Mouse (Mus musculus) T-helper 1 cell (primary cell): ENCODE results near the gene Gm20517.

ENCODE experiments used
- in situ Hi-C: fragments of 300-600 bp; cut with MboI, MseI; formaldehyde crosslinking; loops from one replicate; pipeline ENCODE4 v1.15.1; 2025; ENCODE audit warnings: high pct_unique_total_duplicates

The Gm20517 gene

DNA sequence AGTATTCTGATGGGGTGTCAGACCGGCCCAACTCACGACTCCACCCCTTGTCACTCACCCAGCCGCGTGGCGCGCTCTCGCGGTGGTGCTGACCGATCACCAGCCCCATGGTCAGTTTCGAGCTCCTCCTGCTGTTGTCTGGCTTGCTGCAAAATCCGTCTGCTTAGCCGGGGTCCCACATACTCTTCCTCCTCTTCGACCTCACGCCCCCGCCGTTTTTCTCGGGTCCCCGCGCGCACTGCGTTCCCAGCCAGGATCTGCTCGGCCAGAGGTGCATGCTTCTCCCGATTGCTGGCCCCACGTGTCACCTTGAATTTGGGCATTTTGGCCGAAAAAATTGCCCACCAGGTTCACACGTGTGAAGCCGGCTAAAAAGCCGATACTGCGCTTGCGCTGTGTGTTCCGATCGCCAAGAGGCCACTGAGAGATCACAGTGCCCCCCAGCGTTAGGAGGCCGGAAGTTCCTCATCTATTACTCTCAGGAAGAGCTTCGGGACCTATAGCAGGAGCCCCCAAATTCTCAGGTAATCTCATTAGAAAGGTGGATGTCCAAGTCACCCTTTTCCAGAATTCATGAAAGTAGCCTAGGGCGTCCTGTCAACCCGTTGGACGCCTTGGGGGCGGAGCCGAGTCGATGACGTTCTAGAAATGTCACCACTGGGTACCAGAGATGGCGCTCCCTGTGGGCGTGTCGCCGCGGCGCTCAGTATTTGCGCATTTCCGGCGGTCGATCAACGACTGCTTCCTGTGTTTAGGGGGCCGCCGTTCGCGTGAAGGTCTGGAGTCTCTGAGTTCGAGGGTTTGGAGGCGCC, at the start of gene Gm20517, which contains the start of the genes Bysl and Med20:
Gene Gm20517, plus strand, starts transcription at position 741 of the 812 bp plus-strand sequence.
Gene Bysl, minus strand, starts transcription at position 644 of the 812 bp plus-strand sequence.
Gene Med20, plus strand, starts transcription at position 734 of the 812 bp plus-strand sequence.
- in situ Hi-C loops = no loop called here

DNA sequence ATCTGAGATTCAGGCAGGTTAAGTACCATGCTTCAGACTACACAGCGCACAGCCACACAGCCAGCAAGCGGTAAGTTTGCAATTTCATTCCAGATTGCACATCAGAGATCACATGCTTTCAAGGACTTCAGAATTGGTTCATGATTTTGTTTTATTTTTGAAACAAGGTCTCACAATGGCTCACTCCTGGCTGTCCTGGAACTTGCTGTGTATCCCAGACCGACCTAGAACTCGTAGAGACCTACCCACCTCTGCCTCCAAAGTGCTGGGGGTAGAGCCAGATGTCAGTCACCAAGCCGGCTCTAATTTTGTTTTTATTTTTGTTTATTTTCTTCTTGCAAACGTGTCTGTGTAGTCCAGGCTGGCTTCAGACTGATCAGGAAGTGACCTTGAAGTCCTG, 48.5 kb upstream of the Gm20517 start:
- in situ Hi-C loops = no loop called here

DNA sequence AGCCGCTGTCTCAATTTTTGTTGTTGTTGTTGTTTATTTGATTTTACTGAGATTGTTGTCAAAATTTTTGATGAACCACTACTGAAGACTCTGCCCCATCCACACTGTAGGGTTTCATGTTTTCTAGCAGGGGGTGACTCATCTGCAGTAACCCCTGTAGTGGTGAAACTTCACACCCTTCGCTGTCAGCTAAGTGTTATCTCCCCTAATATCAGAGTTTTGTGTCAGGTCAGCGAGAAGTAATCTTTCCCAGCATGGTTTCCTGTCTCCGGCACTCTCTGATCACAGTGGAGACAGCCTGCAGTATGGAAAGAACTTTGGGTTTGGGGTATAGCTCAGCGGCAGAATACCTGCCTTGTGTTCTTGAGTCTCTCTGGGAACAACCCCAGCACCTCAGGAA, 46.8 kb upstream of the Gm20517 start:
- in situ Hi-C loops = no loop called here

DNA sequence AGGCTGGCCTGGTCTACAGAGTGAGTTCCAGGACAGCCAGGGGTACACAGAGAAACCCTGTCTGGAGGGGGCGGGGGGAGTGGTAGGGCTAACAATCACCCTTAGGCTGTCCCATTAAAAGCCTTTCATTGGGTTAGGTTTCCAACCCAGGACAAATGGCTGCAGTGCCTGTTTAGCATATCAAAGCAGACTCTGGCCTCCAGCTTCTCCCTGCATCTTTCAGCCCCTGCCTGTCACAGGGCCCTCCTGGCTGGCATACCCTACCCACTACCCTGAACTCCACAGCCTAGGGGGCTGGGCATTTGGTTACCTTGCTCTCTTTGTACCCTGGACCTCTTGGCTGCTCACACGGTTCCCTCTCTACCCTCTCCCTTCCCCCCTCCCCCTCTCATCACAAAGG, 45.3 kb upstream of the Gm20517 start:
- in situ Hi-C loops = no loop called here

DNA sequence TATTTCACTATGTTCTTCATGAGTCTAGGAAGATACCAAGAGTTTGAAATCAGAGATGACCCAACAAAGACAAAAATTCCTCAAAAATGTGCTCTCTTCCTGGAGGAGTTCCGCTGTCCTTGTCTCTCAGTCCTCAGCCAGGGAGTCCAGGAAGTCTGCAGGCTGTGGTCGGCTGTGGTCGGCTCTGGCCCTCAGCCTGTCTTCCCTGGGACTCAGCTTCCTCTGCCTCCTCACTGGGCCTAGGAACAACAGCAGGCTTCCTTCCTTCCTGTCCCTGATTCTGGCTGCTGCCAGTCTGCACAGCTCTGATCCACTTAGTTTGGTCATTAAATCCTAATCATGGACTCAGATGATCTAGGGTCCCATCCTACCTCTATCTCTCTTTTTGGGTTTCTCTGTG, 44.1 kb upstream of the Gm20517 start:
- in situ Hi-C loops = no loop called here

DNA sequence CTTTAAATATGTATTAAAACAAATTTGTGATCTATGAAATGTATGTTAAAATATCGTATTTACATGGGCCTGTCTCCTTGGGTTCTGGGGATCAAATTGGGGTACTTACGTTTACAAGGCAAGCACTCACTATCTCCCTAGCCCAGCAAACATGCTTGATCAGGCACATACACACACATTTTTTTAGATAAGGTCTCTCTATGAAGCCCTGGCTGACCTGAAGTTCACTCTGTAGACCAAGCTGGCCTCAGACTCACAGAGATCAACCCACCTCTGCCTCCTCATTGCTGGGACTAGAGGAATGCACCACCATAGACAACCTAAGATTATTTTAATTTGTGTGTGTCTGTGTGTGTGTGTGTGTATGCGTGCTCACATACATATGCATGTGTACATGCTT, 43.0 kb upstream of the Gm20517 start:
- in situ Hi-C loops = no loop called here

DNA sequence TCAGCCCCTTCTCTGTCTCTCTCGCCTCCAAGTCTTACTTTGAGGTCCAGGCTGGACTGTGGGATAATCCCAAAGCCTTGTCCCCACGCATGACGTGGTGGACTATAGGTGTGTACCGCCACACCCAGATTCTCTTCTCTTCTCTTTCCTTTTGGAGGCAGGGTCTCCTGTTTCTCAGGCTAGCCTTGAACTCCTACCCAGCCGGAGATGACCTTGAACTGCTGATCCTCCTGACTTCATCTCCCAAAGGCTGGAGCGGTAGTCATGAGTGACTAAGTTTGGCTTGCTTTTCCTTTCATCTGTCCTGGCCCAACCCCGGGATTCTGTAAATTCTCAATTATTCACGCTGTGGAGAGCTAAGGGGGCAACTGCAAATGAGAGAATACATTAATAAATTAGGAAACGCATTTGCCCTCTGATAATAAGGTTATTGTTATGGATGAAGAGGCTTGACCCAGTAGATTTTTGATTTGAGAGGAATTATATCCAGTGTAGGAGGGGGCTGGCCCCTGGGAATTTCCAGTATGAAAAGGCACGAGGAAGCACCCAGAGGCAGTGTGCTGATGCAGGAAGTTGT, 42.4 kb upstream of the Gm20517 start:
- in situ Hi-C loops = no loop called here

DNA sequence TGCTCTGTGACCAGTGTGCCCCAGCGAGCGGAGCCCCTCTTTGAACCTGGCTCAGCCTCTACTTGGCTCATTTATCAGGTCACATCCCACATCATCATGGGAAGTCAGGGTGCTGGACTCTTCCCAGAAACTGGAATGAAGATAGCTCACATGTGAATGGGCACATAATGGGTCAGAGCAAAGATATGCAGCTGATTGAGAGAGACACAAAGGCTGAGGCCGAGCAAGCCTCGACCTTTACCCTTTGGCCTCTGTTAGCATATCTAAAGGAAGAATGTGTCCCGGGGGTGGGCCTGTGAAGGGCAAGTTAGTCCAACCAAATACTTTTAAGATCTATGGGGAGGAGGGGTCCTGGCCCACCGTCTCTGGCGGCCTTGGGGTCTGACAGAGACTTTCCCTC, 39.8 kb upstream of the Gm20517 start:
- in situ Hi-C loops = no loop called here

DNA sequence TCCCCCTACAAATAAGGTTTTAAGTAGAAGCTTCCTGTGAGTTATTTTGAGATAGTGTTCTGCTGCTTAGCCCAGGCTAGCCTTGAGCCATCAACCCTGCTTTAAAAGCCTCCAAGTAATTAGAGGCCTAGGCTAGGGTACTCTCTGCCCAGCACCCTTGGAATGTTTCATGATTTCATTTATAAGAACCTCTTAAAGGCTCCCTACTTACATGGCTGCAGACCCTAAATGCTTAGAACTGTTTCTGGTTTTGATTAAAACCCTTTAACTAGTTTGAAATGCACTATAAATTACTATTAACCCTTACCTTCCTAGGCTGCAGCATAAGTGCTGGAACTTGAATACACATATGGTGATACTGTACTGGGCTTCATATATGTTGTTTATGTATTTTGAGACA, 39.0 kb upstream of the Gm20517 start:
- in situ Hi-C loops = no loop called here

DNA sequence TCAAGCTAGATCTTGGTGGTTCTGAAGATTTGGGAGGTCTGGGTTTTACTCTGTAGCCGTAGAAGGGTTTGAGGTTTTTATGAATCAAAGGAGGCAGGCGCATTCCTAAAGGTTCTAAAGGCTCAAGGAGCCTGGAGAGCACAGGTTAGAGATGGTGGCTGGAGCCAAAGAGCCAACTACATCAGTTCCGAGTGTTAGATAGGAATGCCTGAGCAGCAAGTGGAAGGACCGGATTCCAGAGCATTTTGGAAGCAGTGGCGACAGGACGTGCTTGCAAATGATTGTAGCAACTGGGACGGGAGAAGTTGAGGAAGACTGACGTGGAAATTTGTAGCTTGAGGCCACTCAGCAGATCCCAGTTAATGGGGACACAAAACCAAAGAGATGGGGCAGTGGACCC, 37.4 kb upstream of the Gm20517 start:
- in situ Hi-C loops = no loop called here

DNA sequence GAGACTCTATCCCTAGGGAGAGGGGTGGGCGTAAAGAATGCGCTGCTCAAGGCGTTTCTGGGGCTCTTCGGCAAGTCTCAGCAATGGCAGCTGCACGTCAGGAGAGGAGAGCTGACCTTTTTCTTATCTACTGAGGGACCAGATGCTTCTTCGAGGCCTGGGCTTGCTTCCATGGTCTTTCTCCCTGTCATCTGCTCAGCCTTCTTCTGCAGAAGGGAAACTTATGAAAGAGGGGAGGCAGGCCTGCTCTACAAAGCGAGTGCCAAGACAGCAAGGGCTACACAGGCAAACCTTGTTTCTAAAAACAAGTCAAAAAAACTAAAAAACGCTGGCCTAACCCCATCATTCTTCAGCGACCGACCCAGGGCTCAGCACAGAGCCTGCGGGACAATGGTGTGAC, 36.6 kb upstream of the Gm20517 start:
- in situ Hi-C loops = no loop called here

DNA sequence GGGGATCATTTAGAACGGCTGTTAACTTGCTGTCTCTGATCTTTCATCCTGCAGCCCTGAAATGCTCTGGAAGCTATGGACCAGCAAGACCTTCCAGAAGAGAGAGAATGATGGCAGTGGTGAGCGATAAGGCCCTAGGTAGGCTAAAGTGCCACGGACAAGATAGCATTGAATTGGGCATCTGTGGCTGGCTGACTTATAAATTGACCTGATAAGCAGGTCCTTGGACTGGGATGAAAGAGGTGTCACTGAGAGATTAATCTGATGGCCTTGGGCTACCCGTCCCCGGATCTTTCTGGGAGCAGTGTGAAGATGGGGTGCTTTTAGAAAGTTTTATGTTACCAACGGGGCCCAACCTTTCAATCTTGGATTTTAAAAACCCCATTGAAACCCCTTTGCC, 32.7 kb upstream of the Gm20517 start:
- in situ Hi-C loops = no loop called here

DNA sequence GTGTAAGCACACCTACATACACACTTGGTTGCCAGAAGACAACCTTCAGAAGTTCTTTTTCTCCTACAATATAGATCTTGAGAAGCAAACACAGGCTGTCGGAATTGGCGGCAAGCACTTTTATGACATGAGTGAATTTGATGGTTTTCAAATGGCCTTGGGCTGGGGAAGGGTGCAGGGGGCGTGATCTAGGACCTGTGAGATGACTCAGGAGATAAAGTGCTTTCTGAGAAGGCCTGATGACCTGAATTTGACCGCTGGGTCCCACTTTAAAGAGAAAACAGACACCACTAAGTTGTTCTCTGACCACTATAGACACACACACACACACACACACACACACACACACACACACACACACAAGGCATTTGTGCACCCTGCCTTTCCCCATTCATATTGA, 30.4 kb upstream of the Gm20517 start:
- in situ Hi-C loops = no loop called here

DNA sequence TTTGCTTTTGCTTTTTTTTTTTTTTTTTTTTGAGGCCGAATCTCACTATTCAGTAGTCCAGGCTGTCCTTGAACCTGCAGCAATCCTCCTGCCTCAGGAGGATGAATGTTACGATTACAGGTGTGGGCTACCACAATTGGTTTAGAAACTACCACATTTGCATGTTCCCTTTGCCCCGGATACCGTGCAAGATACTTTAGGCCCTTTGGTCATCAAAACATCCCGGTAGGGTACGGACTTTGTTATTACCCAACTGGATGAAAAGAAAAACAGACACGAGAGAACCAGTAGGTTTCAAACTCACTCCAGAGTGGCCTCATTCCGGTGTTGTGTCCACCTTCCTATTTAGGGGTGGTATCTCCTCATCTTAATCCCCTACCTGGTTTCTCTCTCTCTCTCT, 22.9 kb upstream of the Gm20517 start:
- in situ Hi-C loops = no loop called here

DNA sequence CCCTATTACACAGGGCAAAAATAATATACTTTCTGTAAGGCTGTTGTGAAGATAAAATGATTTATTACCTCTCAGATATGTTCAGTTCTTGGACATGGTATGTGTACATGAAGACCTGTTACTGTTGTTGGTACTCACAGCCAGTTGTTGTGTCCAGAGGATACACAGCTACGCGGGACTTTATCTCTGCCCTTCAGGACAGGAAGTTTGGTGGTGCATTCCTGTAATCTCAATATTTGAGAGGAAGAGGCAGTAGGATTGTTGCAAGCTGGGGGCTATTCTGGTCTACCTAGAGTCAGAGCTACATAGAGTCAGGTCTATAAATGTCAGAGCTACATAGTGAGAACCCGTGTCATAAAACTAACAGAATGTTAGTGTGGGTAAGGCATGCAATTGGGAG, 20.3 kb upstream of the Gm20517 start:
- in situ Hi-C loops = no loop called here

DNA sequence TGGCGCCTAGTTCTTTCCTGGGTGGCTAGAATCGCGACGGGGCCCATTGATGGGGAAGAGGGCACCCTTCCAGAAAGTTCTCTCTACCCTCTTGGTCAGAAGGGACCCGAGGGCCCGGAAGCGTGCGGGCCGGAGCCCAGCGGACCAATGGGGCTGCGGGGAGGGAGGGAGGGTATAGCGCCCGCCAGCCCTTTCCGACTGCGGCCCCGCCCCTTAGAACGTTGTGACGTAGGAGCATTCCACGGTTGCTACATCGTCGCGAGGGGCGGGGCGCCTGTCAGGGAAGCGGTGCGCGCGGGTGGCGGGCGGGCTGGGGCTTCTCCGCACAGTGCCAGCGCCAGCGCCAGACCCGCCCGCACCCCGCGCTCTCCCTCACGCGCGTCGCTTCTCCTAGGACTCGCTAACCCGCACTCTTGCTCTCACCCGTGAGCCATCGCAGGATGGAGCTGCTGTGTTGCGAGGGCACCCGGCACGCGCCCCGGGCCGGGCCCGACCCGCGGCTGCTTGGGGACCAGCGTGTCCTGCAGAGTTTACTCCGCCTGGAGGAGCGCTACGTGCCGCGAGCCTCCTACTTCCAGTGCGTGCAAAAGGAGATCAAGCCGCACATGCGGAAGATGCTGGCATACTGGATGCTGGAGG, 18.1 kb upstream of the Gm20517 start:
- in situ Hi-C loops = no loop called here

DNA sequence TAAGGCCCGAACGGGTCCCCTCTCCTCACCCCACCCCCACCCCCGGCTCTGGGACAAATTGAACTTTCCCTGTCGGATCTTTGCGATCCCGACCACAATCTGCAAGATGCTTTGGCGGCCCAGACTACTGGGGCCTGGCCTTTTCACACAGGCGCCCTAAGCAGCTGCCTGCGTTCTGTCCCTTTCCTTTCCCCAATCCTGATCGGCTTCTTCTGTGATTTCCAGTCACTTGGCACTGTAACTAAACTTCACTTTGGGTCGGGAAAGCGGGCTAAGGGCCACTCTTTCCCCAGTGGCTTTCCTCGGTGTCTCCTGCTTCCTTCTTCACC, 17.6 kb upstream of the Gm20517 start:
- in situ Hi-C loops = no loop called here

DNA sequence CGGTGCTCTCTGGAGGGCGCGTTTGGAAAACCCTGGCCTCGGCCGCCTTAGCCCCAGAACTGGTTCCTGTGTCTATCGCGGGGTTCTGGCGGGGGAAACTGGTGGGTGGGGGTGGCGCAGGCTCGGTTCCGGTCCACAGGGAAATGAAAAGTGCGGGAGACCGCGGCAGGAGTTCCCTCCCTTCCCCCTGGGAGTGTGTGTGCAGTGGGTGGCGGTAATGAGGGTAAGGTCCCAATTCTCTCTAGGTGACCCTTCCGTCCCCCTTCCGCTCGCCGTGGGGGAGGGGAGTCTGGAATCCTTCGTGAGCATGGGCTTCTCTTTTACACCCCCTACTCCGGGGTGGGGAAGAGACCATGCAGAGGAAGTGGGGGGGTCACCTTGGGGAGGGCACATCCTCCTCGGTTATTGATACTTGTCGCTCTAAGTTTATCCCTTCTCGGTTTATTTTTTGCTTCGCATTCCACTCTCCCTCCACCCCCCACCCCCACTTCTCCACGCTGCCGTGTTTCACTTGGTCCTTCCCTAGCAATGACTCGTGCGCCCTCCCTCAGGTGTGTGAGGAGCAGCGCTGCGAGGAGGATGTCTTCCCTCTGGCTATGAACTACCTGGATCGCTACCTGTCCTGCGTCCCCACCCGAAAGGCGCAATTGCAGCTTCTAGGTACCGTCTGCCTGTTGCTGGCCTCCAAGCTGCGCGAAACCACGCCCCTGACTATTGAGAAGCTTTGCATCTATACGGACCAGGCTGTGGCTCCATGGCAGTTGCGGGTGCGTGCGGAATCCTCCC, 17.0 kb upstream of the Gm20517 start:
- in situ Hi-C loops = no loop called here

DNA sequence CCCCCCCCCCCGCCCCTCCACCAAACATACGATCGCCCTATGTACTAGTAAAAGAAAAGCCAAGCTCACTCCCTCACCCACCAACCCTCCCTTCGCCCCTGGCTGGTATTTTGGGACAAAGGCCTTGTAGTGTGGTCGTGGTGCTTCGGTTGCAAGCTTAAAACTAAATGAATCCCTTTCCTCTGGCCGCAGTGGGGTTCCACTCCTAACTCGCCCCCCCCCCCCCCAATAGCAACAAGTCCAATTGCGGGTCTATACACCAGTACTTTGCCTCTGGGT, 16.5 kb upstream of the Gm20517 start:
- in situ Hi-C loops = loop anchor here (5.0 kb wide), 1 partner anchor 83 kb away; no protein-coding TSS in a partner anchor

DNA sequence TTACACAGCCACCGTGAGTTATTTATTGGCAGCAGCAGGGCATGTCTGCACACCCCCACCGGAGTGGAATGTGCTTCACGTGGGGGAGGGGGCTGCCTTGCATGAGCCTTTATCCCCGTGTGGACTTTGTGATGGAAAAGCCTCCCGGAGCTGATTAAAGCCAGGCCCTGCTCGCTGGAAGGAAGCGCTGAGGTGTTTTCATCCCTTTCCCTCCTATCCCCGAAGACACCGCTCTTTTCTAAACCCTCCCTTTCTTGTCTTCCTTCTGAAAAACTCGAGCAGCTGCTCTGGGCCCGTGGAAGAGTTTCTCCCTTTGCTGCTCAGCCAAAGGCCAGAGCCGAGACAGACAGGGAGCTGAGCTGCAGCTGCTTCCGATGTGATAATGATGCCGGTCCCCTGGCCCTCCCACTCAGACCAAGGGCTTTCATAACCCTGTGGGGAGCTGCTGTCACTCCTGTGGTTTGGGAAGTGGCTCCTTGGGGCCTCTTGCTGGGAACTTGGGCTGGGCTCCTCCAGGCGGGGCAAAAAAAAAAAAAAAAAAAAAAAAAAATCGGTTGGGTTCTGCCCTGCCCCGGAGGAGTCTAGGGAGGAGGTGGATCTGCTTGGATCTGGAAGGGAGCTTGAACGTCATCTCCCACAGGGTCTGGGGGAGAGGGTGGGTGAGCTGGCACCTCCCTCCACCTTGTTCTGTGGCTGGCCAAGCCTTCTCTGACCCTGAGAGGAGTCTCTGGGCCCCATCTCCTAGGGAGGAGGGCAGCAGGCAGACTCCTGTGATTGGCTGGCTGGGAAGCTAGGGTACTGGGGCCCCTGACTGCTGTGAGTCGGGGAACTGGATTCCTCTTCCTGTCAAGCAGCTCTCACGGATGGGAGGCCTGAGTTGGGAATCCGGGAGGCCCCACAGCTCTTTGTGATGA, 15.9 kb upstream of the Gm20517 start:
- in situ Hi-C loops = loop anchor here (5.0 kb wide), 1 partner anchor 83 kb away; no protein-coding TSS in a partner anchor

DNA sequence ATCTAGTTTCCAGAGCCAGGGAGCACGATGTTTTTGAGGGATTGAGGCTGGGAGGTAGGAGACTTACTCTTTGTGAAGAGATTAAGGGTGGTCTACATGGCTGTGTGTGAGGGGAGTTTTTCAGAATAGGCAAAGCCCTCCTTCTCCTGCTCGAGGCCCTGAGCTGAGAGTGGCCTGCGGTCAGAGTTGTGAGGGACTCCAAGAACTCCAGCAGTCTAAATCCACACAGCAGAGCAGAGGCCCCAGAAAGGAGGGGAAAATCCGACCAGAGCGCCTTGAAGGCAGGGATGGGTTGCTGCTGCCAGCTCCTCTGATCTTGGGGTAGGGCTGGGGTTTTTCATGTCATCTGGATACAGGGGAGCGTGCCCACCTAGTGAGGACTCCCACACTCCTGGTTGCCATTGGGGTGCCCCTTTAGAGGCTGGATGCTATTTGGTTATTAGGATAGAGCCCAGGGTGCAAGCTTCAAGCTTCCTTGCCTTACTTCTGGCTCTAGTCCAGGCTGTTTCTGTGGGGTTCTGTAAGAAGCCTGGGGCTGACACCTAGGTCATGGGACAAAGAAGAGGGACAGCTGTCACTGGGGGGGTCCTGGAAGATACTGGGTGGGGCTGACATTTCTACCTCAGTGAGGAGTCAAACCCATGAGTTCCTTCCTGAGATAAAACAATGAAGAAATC, 15.1 kb upstream of the Gm20517 start:
- in situ Hi-C loops = loop anchor here (5.0 kb wide), 1 partner anchor 84 kb away; no protein-coding TSS in a partner anchor
